Mouse (Mus musculus) liver, embryonic 14.5 days (tissue): ENCODE data around the gene Slc25a33. TPM values are rescaled to one million over a fixed set of nuclear protein-coding genes. Genes with fewer than 3 reads are reported as not detected.

Source experiments
- ATAC-seq: fragments of 200-750 bp; cut with Nextera tagmentation; 2 replicates; pipeline ENCODE4 v1.8.0; 2017; ENCODE audit warnings: moderate number of reproducible peaks, mild to moderate bottlenecking, moderate library complexity; ENCODE audit not compliant: insufficient read depth
- DNase-seq, 3 experiments: peaks; one replicate each; pipeline ENCODE4 v3.0.0-alpha.2; 2012 to 2013; ENCODE audit warnings: low read depth in 3 of 3, low spot score in 3 of 3
- H3K27ac ChIP-seq: fragments of 300-500 bp; sonication (generic); 2 replicates; pipeline ENCODE4 v1.5.1; 2014; ENCODE audit warnings: moderate library complexity, mild to moderate bottlenecking, control low read depth, inconsistent platforms
- H3K27me3 ChIP-seq: fragments of 300-500 bp; sonication (generic); 2 replicates; pipeline ENCODE4 v1.6.1; 2014; ENCODE audit warnings: mild to moderate bottlenecking, low read length, moderate library complexity; ENCODE audit not compliant: control insufficient read depth, insufficient read depth
- H3K36me3 ChIP-seq: fragments of 300-500 bp; sonication (generic); replicated peaks from 2 replicates; pipeline ENCODE4 v1.6.1; 2014; ENCODE audit warnings: low read depth; ENCODE audit not compliant: control insufficient read depth, insufficient read depth
- H3K4me1 ChIP-seq, 2 experiments: fragments of 200-500 bp in 1 of 2; fragments of 300-500 bp in 1 of 2; sonication (generic) in 1 of 2; replicated peaks; 2 replicates each; pipeline ENCODE4 v1.6.1; 2012 to 2014; ENCODE audit warnings: antibody characterized with exemption in 1 of 2, inconsistent platforms in 1 of 2, low read length in 1 of 2; ENCODE audit not compliant: control insufficient read depth in 2 of 2, insufficient read depth in 2 of 2
- H3K4me2 ChIP-seq: fragments of 300-500 bp; sonication (generic); 2 replicates; pipeline ENCODE4 v1.6.1; 2014; ENCODE audit warnings: low read depth, mild to moderate bottlenecking, control low read depth, moderate library complexity
- H3K4me3 ChIP-seq, 2 experiments: fragments of 200-500 bp in 1 of 2; fragments of 300-500 bp in 1 of 2; sonication (generic) in 1 of 2; 2 replicates each; pipeline ENCODE4 v1.5.1; 2012 to 2014; ENCODE audit warnings: low read depth in 2 of 2, low read length in 2 of 2, mild to moderate bottlenecking in 2 of 2, control low read depth in 1 of 2, inconsistent platforms in 1 of 2, moderate library complexity in 1 of 2; ENCODE audit not compliant: insufficient read depth in 1 of 2
- H3K9ac ChIP-seq: fragments of 300-500 bp; sonication (generic); replicated peaks from 2 replicates; pipeline ENCODE4 v1.6.1; 2014; ENCODE audit warnings: mild to moderate bottlenecking, control low read depth, moderate library complexity
- H3K9me3 ChIP-seq: fragments of 300-500 bp; sonication (generic); 2 replicates; pipeline ENCODE4 v1.6.1; 2016; ENCODE audit warnings: low read length, mixed read lengths; ENCODE audit not compliant: control insufficient read depth
- CTCF ChIP-seq: IDR thresholded peaks from 2 replicates; pipeline ENCODE4 v1.5.1; 2016; ENCODE audit warnings: antibody characterized with exemption, low read depth, control low read depth
- EP300 ChIP-seq: IDR thresholded peaks from 2 replicates; pipeline ENCODE4 v1.6.1; 2016; ENCODE audit warnings: antibody characterized with exemption, low read depth
- WGBS: fragments of 180-500 bp; shearing (Covaris S2); extraction: QIAGEN DNeasy Blood & Tissue Kit; methylation state at CpG from one replicate; pipeline ENCODE4 v1.1.7; 2014; ENCODE audit not compliant: insufficient replicate concordance; 5-methylcytosine and 5-hydroxymethylcytosine counted together
- polyA plus RNA-seq, 2 experiments: library from polyadenylated mRNA; depleted of rRNA in 1 of 2; stranded (reverse) in 1 of 2; unstranded in 1 of 2; fragments of >200 nt; fragmentation: Nextera tagmentation in 1 of 2; extraction: Ambion mirVana in 1 of 2; gene quantifications; 2 replicates each; pipeline versions ENCODE4 v1.2.1 to v1.2.3; 2012 to 2014

The Slc25a33 gene
- polyA plus RNA-seq, 2 experiments, result 4.8 to 7.8 TPM

DNA sequence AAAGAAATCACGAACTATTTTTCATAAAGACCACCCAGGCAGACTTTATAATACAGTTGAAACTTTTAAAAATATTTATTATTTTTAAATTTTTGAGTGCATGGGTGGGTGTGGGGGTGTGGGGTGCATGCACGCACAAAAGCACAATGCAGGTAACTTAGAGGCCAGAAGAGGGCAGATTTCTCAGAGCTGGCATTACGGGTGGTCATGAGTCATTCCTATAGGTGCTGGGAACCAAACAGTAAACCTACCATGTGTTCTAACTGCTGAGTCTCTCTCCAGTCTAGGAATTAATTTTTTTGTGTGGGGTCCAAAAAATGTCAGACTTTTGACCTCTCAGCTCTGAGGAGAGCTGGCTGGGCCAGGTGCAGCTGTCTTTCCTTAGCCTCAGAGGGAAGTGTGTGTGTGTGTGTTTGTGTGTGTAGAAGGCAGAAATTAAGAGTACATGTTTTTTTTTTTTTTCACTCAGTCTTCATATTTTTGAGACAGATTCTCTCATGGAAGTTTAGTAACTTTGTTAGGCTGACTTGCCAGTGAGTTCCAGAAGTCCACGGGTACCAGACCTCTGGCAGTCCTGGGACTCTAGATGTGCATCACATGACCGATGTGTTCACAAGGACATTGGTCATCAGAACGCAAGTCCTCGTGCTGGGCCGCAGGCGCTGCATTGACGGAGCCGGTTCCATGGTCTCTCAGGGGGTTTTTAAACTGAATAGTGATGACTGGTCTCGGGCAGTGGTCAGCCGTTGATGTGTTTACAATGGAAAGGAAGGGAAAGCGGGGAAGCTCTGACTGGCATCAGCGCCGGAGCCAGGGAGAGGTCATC lies 25.5 kb upstream of the Slc25a33 start:
- no peak overlapping the region for H3K27ac ChIP-seq

DNA sequence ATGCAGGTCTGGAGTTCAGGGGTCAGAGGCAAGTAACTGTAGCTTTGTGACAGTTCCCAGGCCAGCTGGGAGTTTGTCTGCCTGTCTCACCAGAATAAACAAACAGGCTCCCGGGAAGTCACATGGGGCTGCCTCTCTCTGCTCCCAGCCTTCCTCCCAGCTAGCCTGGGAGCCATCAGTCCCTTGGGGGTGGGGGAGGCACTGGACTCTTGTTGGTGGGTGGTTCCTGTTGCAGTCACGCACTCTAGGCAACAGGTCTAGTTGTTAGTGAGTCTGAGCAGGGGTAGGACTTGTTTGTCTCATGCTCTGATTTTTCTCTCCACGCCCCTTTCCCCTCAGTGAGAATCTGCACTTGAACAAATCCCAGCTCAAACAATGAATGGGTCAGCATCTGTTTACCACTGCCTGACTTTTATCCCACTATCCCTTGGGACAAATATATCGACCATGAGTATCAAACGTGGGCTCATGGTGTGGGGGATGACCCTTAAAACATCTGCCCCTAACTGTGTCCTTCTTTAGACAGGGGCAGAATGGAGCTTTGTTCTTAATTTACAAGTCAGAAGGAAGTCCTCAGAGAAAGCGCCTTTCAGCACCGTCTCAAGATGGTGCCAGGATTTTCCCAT lies 24.7 kb upstream of the Slc25a33 start:
- H3K9me3 ChIP-seq, result no peaks in the 10 kb centered on the region
- TF ChIP-seq EP300 (no peak), CTCF (no peak)
- no peak overlapping the region for H3K4me2 ChIP-seq
- peak; percentile 17; the same call in 1 of the 2 replicates for ATAC-seq
- H3K27me3 ChIP-seq, result no peaks in the 10 kb centered on the region
- H3K9ac ChIP-seq, result no peak overlapping the region
- WGBS, result 42% methylated on average over 7 of the region's 7 CpGs
- no peaks in the 10 kb centered on the region for H3K36me3 ChIP-seq
- peak in 1 of 3 experiments; percentile 29 for DNase-seq
- no peak overlapping the region for H3K27ac ChIP-seq
- H3K4me3 ChIP-seq, result no peak overlapping the region
- peaks cover 0 to 20% of the 10 kb centered on the region in 2 experiments; a peak in 2 of 4 replicates for H3K4me1 ChIP-seq

More for the DNA sequence above, 25.5 kb upstream of the Slc25a33 start:
- DNase-seq (no peak), ATAC-seq (0 out of 2 replicates have a peak, but pooled peaks have one; percentile 2)
- no peaks in the 10 kb centered on the region for H3K27me3 ChIP-seq
- no peak for TF ChIP-seq EP300
- no peak for TF ChIP-seq CTCF
- H3K4me3 ChIP-seq, result no peak overlapping the region
- H3K4me2 ChIP-seq, result no peak overlapping the region
- H3K9ac ChIP-seq, result no peak overlapping the region
- no peaks in the 10 kb centered on the region for H3K9me3 ChIP-seq
- WGBS, result 70% methylated on average over 16 of the region's 16 CpGs
- no peaks in the 10 kb centered on the region for H3K36me3 ChIP-seq
- H3K4me1 ChIP-seq, result peaks cover 0 to 20% of the 10 kb centered on the region in 2 experiments; a peak in 2 of 4 replicates

DNA sequence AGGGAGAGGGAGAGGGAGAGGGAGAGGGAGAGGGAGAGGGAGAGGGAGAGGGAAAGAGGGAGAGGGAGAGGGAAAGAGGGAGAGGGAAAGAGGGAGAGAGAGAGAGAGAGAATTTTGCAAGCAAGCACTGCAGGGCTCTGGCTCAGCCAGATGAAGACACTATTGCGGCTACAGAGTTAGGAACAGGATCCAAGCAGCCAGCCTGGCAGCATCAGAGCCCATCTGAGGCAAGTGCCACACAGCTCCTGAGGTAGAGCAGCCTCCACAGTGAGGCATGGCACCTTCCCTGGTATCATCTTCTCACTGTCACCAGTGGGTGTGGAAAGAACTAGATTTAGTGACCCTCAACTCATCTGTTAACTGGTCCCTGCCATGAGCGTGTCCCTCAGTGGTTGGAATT lies 24.0 kb upstream of the Slc25a33 start:
- no peaks in the 10 kb centered on the region for H3K36me3 ChIP-seq
- no peak overlapping the region for H3K4me2 ChIP-seq
- no peak overlapping the region for H3K27ac ChIP-seq
- no peak for TF ChIP-seq CTCF
- no peak for TF ChIP-seq EP300
- ATAC-seq (no peak), DNase-seq (no peak)
- H3K4me3 ChIP-seq, result no peak overlapping the region
- peaks cover 0 to 20% of the 10 kb centered on the region in 2 experiments; a peak in 2 of 4 replicates for H3K4me1 ChIP-seq
- WGBS, result 48% methylated on average over 2 of the region's 2 CpGs
- H3K27me3 ChIP-seq, result no peaks in the 10 kb centered on the region
- H3K9me3 ChIP-seq, result no peaks in the 10 kb centered on the region
- no peak overlapping the region for H3K9ac ChIP-seq

DNA sequence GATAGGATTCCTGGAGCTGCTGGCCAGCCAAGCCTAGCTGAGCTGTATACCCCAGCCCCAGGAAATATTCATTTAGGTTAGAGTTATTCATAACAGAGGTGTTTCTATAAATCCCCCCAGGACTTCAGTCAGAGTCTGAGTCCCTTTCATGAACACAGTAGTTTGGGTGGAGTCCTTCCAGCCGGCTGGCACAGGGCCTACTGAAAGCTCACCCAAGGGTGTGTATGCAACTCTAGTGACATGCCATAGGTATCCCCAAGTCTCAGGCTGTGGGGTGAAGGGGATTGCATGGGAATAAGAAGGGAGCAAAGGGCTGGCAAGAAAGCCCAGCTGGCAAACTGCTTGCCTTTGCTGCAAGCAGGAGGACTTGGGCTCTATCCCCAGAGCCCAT lies 23.1 kb upstream of the Slc25a33 start:
- TF ChIP-seq CTCF (no peak), EP300 (no peak)
- peak; percentile 4; the same call in 1 of the 2 replicates for ATAC-seq
- DNase-seq, result no peak
- Histone ChIP-seq H3K27ac (no peak overlapping the region), H3K36me3 (no peaks in the 10 kb centered on the region), H3K4me2 (no peak overlapping the region), H3K4me1 (peaks cover 0 to 22% of the 10 kb centered on the region in 2 experiments; a peak in 2 of 4 replicates), H3K9ac (no peak overlapping the region), H3K9me3 (no peaks in the 10 kb centered on the region), H3K4me3 (no peak overlapping the region), H3K27me3 (no peaks in the 10 kb centered on the region)
- WGBS, result 40% methylated on average over 1 of the region's 1 CpGs
